Mouse (Mus musculus): Measurements from ENCODE around the gene Hace1.

DNA sequence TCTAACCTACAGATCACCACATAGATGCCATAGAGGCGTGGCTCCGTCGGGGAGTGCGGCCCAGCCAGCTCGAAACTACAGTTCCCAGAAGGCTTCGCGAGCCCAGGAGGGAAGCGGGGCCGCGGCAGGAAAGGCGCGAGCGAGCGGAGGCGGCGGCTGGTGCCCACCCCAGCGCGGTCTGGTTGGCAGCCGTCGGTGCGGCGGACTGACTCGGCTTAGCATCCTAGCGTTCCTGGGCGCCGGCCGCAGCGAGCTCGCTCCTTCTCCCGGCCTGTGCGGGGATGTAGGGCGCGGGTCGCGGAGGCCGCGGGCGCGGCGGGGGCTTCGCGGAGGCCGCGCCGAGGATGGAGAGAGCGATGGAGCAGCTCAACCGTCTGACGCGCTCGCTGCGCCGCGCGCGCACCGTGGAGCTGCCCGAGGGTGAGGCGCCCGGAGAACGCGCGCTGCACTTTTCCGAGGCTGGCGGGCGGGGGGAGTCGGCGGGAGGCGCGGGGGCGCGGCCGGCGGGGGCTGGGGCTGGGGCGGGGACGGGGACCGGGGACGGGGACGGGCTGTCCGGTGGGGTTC lies at the start of gene Hace1:
- TF ChIP-seq POLR2A (IDR thresholded peaks at IDR 0.05; ENCODE audit: insufficient read depth, low read depth, low read length) (peak; percentile 50), CTCF (IDR thresholded peaks at IDR 0.05) (no peak), EP300 (IDR thresholded peaks at IDR 0.05; ENCODE audit: insufficient read depth, low read depth, low read length) (no peak)
